Mouse (Mus musculus) myocyte (in vitro differentiated cells): ENCODE measurements around the gene Ablim1.
A peak's percentile ranks its signal among the peaks of the same experiment; 100 is the strongest.

Experiments used
- CEBPB ChIP-seq: IDR thresholded peaks from 2 replicates; pipeline ENCODE4 v1.6.1; 2011; ENCODE audit warnings: mild to moderate bottlenecking, moderate library complexity; ENCODE audit not compliant: poor library complexity, insufficient read depth, severe bottlenecking
- E2F4 ChIP-seq: IDR thresholded peaks from one replicate; pipeline ENCODE4 v1.6.1; 2011; ENCODE audit warnings: mild to moderate bottlenecking, control low read depth, moderate library complexity; ENCODE audit not compliant: insufficient read depth
- MAX ChIP-seq: IDR thresholded peaks from one replicate; pipeline ENCODE4 v1.6.1; 2011; ENCODE audit warnings: low read depth, mild to moderate bottlenecking, control low read depth
- MYOD1 ChIP-seq, 3 experiments: IDR thresholded peaks; one replicate each; pipeline ENCODE4 v1.6.1; 2011; ENCODE audit warnings: control low read depth in 2 of 3, low read depth in 2 of 3, mild to moderate bottlenecking in 2 of 3, moderate library complexity in 1 of 3; ENCODE audit not compliant: insufficient read length in 2 of 3, control insufficient read depth in 1 of 3
- MYOG ChIP-seq, 3 experiments: IDR thresholded peaks; one replicate each; pipeline ENCODE4 v1.6.1; 2011; ENCODE audit warnings: control low read depth in 2 of 3, low read depth in 2 of 3, mild to moderate bottlenecking in 2 of 3; ENCODE audit not compliant: insufficient read length in 2 of 3, control insufficient read depth in 1 of 3, insufficient read depth in 1 of 3
- POLR2A ChIP-seq: IDR thresholded peaks from one replicate; pipeline ENCODE4 v1.6.1; 2011; ENCODE audit warnings: low read depth, mild to moderate bottlenecking, control low read depth, moderate library complexity; ENCODE audit not compliant: insufficient read length
- POLR2AphosphoS2 ChIP-seq: IDR thresholded peaks from one replicate; pipeline ENCODE4 v1.6.1; 2011; ENCODE audit warnings: low read depth, control low read depth; ENCODE audit not compliant: insufficient read length
- TCF12 ChIP-seq: IDR thresholded peaks from one replicate; pipeline ENCODE4 v1.6.1; 2011; ENCODE audit warnings: mild to moderate bottlenecking, control low read depth; ENCODE audit not compliant: poor library complexity, insufficient read depth, severe bottlenecking
- TCF3 ChIP-seq: IDR thresholded peaks from one replicate; pipeline ENCODE4 v1.6.1; 2011; ENCODE audit warnings: low read depth, control low read depth; ENCODE audit not compliant: insufficient read length
- USF1 ChIP-seq: IDR thresholded peaks from one replicate; pipeline ENCODE4 v1.6.1; 2011; ENCODE audit warnings: low read depth, mild to moderate bottlenecking, control low read depth, moderate library complexity

DNA sequence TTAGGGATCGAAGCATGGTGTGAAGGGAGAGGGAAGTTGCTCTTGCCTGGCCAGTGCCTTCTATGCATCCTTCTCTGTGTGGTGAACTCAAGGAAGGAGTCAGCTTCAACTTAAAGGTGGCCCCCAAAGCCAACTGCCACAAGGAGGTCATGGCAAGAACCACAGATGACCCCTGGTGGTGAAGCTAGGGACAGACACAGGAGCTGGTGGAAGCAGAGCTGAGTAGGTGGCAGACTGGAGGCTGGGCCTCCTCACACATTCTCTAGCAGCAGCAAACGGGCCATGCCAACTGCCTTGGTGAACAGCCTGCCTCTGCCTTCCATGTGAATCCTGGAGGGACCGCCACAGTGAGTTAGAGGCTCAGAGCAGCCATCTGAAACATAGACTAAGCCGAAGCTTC, 283.1 kb downstream of the Ablim1 start:
- no peak for TF ChIP-seq TCF3
- TF ChIP-seq POLR2A: no peak
- TF ChIP-seq MYOG (IDR thresholded peaks at IDR 0.05; ENCODE audit: control insufficient read depth in 1 of 3, insufficient read depth in 1 of 3, insufficient read length in 2 of 3, low read depth in 2 of 3): no peak
- peak; percentile 12 for TF ChIP-seq POLR2AphosphoS2
- TF ChIP-seq TCF12: no peak
- no peak for TF ChIP-seq E2F4
- TF ChIP-seq USF1: no peak
- TF ChIP-seq MAX: no peak
- no peak for TF ChIP-seq MYOD1 (IDR thresholded peaks at IDR 0.05; ENCODE audit: control insufficient read depth in 1 of 3, insufficient read length in 2 of 3, low read depth in 2 of 3)
- no peak for TF ChIP-seq CEBPB
